Mouse (Mus musculus): ENCODE measurements around the gene Gls2.

DNA sequence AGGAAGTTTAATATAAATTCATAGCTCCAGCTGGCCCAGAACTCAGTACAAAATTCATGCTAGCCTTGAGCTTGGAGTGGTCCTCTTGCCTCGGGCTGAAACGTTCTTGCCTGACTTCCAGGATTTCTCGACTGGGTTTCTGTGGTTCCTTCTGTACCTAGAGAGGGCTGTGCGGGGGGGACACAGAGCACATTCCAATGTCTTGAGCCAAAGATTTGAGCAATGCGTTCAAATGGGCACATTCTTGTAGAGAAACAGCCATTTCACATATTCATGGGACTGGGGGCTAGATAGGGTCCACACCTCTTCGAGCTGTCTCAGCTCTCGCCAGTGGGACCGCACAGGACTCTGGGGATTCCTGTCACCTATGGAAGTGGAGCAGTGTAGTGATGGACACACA is 61.7 kb downstream of the Gls2 start:
- TF ChIP-seq EP300 (IDR thresholded peaks at IDR 0.05; ENCODE audit: low read depth) (no peak), CTCF (IDR thresholded peaks at IDR 0.05; ENCODE audit: low read depth) (no peak)

Measured in liver, embryonic 14.5 days (tissue).